Mouse (Mus musculus) forebrain, embryonic 14.5 days (tissue): Measurements from ENCODE around the gene Lrig1. TPM values are rescaled to one million over a fixed set of nuclear protein-coding genes. Genes with fewer than 3 reads are reported as not detected.

Experiments used
- ATAC-seq: fragments of 200-750 bp; cut with Nextera tagmentation; 2 replicates; pipeline ENCODE4 v1.8.0; 2017; ENCODE audit warnings: mild to moderate bottlenecking, moderate library complexity
- DNase-seq: peaks from one replicate; pipeline ENCODE4 v3.0.0-alpha.2; 2015; ENCODE audit warnings: low spot score
- H3K27ac ChIP-seq: fragments of 300-500 bp; sonication (generic); 2 replicates; pipeline ENCODE4 v1.5.1; 2014; ENCODE audit warnings: low read depth, mild to moderate bottlenecking, control low read depth, low read length, moderate library complexity
- H3K27me3 ChIP-seq: fragments of 300-500 bp; sonication (generic); replicated peaks from 2 replicates; pipeline ENCODE4 v1.6.1; 2014; ENCODE audit warnings: low read length, control low read depth, mixed read lengths; ENCODE audit not compliant: control insufficient read depth, insufficient read depth
- H3K36me3 ChIP-seq: fragments of 300-500 bp; sonication (generic); 2 replicates; pipeline ENCODE4 v1.6.1; 2014; ENCODE audit warnings: low read length, control low read depth; ENCODE audit not compliant: control insufficient read depth, insufficient read depth
- H3K4me1 ChIP-seq: fragments of 300-500 bp; sonication (generic); 2 replicates; pipeline ENCODE4 v1.6.1; 2014; ENCODE audit warnings: antibody characterized with exemption, low read length, control low read depth; ENCODE audit not compliant: control insufficient read depth, insufficient read depth
- H3K4me2 ChIP-seq: fragments of 300-500 bp; sonication (generic); 2 replicates; pipeline ENCODE4 v1.6.1; 2014; ENCODE audit warnings: mild to moderate bottlenecking, control low read depth, low read length
- H3K4me3 ChIP-seq: fragments of 300-500 bp; sonication (generic); 2 replicates; pipeline ENCODE4 v1.5.1; 2014; ENCODE audit warnings: low read depth, low read length, control low read depth
- H3K9ac ChIP-seq: fragments of 300-500 bp; sonication (generic); 2 replicates; pipeline ENCODE4 v1.6.1; 2014; ENCODE audit warnings: mild to moderate bottlenecking, low read length, control low read depth, moderate library complexity
- H3K9me3 ChIP-seq: fragments of 300-500 bp; sonication (generic); replicated peaks from 2 replicates; pipeline ENCODE4 v1.6.1; 2016; ENCODE audit warnings: low read length, control low read depth, mixed read lengths; ENCODE audit not compliant: control insufficient read depth
- WGBS: fragments of 180-500 bp; shearing (Covaris S2); extraction: QIAGEN DNeasy Blood & Tissue Kit; methylation state at CpG from one replicate; pipeline ENCODE4 v1.1.7; 2014; 5-methylcytosine and 5-hydroxymethylcytosine counted together
- polyA plus RNA-seq: library from polyadenylated mRNA; unstranded; fragments of >200 nt; fragmentation: Nextera tagmentation; extraction: Ambion mirVana; gene quantifications from 2 replicates; pipeline ENCODE4 v1.2.1, GENCODE M21; 2014

Gene Lrig1
- polyA plus RNA-seq, 1 experiment from 2014 or later: 8.5 TPM

- H3K9ac ChIP-seq: no peak overlapping the region
- DNase-seq (no peak), ATAC-seq (no peak)
- 91% methylated on average over 15 of the region's 15 CpGs for WGBS
- no peak overlapping the region for H3K4me3 ChIP-seq
- peaks cover 8% of the 10 kb centered on the region; the same call in 1 of the 2 replicates for H3K4me1 ChIP-seq
- no peaks in the 10 kb centered on the region for H3K27me3 ChIP-seq
- no peaks in the 10 kb centered on the region for H3K36me3 ChIP-seq
- H3K4me2 ChIP-seq: no peak overlapping the region
- no peak overlapping the region for H3K27ac ChIP-seq
- no peaks in the 10 kb centered on the region for H3K9me3 ChIP-seq
Measured at GRCm38 (mm10) chr6:94718607-94719346, 18.8 kb upstream of the Lrig1 start.

DNA sequence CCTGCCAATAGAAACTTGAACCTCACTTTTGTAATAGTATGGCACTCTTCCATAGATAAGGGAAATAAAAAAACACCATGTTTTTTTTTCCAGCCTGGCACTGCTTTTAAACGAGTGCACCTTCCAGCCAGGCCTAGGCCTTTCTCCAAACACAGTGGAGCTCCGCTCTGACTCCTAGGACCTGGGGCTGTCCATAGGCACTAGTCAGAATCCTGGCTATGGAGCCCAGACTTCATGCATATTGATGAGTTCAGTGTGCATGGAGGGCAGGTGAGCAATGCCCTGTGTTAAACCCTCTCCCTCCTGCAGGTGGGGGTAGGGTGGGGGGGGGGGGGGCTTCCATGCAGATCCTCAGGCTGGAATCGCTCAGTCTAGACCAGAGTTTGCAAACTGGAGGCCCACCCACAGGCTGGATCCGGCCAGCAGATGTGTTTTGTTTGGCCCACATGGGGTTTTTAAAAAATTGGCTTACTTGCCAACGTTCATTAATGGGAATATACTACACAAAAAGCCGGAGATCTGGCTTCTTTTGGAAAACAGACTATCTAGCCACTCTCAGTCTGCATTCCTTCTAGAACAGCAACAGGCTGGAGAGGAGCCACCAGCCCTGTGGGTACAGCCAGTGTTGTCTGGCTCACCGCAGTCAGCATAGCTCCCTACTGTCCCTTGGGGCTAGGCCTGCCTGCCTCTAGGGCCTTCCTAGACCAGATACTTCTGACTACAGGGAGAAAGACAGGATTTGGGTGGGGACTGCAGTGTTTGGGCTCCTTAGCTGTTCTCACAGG, 17.9 kb upstream of the Lrig1 start:
- ATAC-seq (peak; percentile 40; the same call in 1 of the 2 replicates), DNase-seq (peak; percentile 64)
- no peaks in the 10 kb centered on the region for H3K36me3 ChIP-seq
- H3K4me3 ChIP-seq: no peak overlapping the region
- H3K9me3 ChIP-seq: no peaks in the 10 kb centered on the region
- 39% methylated on average over 7 of the region's 7 CpGs for WGBS
- H3K27ac ChIP-seq: no peak overlapping the region
- no peak overlapping the region for H3K9ac ChIP-seq
- peaks cover 8% of the 10 kb centered on the region; the same call in 1 of the 2 replicates for H3K4me1 ChIP-seq
- no peaks in the 10 kb centered on the region for H3K27me3 ChIP-seq
- no peak overlapping the region for H3K4me2 ChIP-seq

DNA sequence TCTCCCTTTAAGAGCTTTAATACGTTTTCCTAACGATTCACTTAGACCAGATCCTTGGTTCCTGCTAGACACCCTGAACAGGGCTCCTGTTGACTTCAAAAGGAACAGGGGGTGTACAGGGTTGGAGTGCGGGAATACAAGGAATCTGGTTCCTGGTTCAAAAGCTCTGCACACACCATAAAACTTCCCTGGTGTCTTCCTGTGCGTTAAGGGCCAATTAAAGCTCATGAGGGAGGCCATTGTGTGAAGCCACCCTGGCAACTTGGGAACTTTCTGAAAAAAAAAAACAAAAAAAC, 15.6 kb upstream of the Lrig1 start:
- Histone ChIP-seq H3K4me3 (no peak overlapping the region), H3K27ac (0 out of 2 replicates have a peak overlapping the region, but pooled peaks have one; percentile 21), H3K4me1 (peaks cover 8% of the 10 kb centered on the region; the same call in 1 of the 2 replicates), H3K36me3 (no peaks in the 10 kb centered on the region), H3K9ac (no peak overlapping the region), H3K4me2 (peak overlapping the region; percentile 26; the same call in 1 of the 2 replicates), H3K9me3 (no peaks in the 10 kb centered on the region), H3K27me3 (no peaks in the 10 kb centered on the region)
- 2% methylated on average over 4 of the region's 4 CpGs for WGBS
- no peak for DNase-seq
- peak; percentile 8; the same call in 1 of the 2 replicates for ATAC-seq

GRCm38 (mm10) chr6:94714815-94715644, 15.1 kb upstream of the Lrig1 start:
- no peaks in the 10 kb centered on the region for H3K27me3 ChIP-seq
- peak; percentile 78 for DNase-seq
- H3K4me3 ChIP-seq: no peak overlapping the region
- 0 out of 2 replicates have a peak overlapping the region, but pooled peaks have one; percentile 21 for H3K27ac ChIP-seq
- peaks cover 8% of the 10 kb centered on the region; the same call in 1 of the 2 replicates for H3K4me1 ChIP-seq
- no peaks in the 10 kb centered on the region for H3K9me3 ChIP-seq
- no peaks in the 10 kb centered on the region for H3K36me3 ChIP-seq
- peak; percentile 69 for ATAC-seq
- 11% methylated on average over 13 of the region's 13 CpGs for WGBS
- H3K9ac ChIP-seq: no peak overlapping the region
- H3K4me2 ChIP-seq: peak overlapping the region; percentile 26; the same call in 1 of the 2 replicates

- H3K4me3 ChIP-seq: no peak overlapping the region
- no peaks in the 10 kb centered on the region for H3K9me3 ChIP-seq
- no peaks in the 10 kb centered on the region for H3K27me3 ChIP-seq
- no peak overlapping the region for H3K27ac ChIP-seq
- H3K4me1 ChIP-seq: peaks cover 4% of the 10 kb centered on the region; the same call in 1 of the 2 replicates
- H3K36me3 ChIP-seq: no peaks in the 10 kb centered on the region
- no peak for DNase-seq
- no peak overlapping the region for H3K4me2 ChIP-seq
- H3K9ac ChIP-seq: no peak overlapping the region
- 76% methylated on average over 3 of the region's 3 CpGs for WGBS
- no peak for ATAC-seq
Measured at GRCm38 (mm10) chr6:94709832-94710231, 9.9 kb upstream of the Lrig1 start.

- Histone ChIP-seq H3K27me3 (no peaks in the 10 kb centered on the region), H3K4me2 (no peak overlapping the region), H3K4me3 (no peak overlapping the region), H3K27ac (no peak overlapping the region), H3K9me3 (no peaks in the 10 kb centered on the region), H3K4me1 (no peaks in the 10 kb centered on the region), H3K36me3 (no peaks in the 10 kb centered on the region), H3K9ac (no peak overlapping the region)
- 78% methylated on average over 1 of the region's 1 CpGs for WGBS
- no peak for DNase-seq
- ATAC-seq: no peak
Measured at GRCm38 (mm10) chr6:94709150-94709549, 9.2 kb upstream of the Lrig1 start.

GRCm38 (mm10) chr6:94707254-94707653, 7.3 kb upstream of the Lrig1 start:
- DNase-seq: no peak
- H3K9me3 ChIP-seq: no peaks in the 10 kb centered on the region
- ATAC-seq: no peak
- H3K4me3 ChIP-seq: no peak overlapping the region
- H3K4me2 ChIP-seq: no peak overlapping the region
- no peaks in the 10 kb centered on the region for H3K27me3 ChIP-seq
- no peak overlapping the region for H3K9ac ChIP-seq
- no peaks in the 10 kb centered on the region for H3K36me3 ChIP-seq
- WGBS: 94% methylated on average over 5 of the region's 5 CpGs
- no peaks in the 10 kb centered on the region for H3K4me1 ChIP-seq
- H3K27ac ChIP-seq: no peak overlapping the region

DNA sequence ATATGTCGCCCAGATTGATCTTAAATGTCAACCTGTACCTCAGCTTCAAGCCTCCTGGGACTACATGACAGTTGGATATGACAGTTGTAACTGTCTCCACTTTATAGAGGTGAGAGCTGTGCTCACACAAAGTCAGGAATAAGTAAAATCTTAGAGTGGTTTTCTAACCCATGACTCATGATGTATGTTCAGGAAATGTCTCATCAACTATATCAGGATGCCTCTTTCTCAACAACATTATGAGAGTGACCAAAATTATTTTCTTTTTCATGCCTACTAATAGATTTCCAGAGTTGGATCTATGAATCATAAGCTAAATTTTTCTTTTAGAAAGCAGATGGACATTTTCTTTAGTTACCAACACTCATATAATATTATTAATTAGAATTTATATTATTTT, 6.0 kb upstream of the Lrig1 start:
- Histone ChIP-seq H3K4me1 (0 out of 2 replicates have a peak, but pooled peaks cover 2% of the 10 kb centered on the region), H3K36me3 (no peaks in the 10 kb centered on the region), H3K27ac (no peak overlapping the region), H3K4me3 (no peak overlapping the region), H3K4me2 (no peak overlapping the region), H3K9me3 (no peaks in the 10 kb centered on the region), H3K27me3 (no peaks in the 10 kb centered on the region), H3K9ac (no peak overlapping the region)
- ATAC-seq (no peak), DNase-seq (no peak)
- 52% methylated on average over 1 of the region's 1 CpGs for WGBS
